Comparison of ENCODE assay signal across 7 mouse cellular contexts in genomic region chr19:58903899-58904327, GRCm38 (mm10). TPM values are rescaled to one million over a fixed set of nuclear protein-coding genes. Genes with fewer than 3 reads are reported as not detected.
DNase-seq lines count a peak whose midpoint lies in the region; ATAC-seq lines count a peak whose summit lies in the region.

No protein-coding gene starts in this region.

- H3K4me2 ChIP-seq in intestine, embryonic 16.5 days (ENCODE audit: low read depth, low read length), result peak overlapping the region; percentile 41
- peak overlapping the region; percentile 49 for H3K4me2 ChIP-seq in midbrain, embryonic 12.5 days (replicated peaks)

- H3K27me3 ChIP-seq in intestine, embryonic 16.5 days (replicated peaks; ENCODE audit: control insufficient read depth, insufficient read depth, low read length), result no peaks in the 10 kb centered on the region
- H3K27me3 ChIP-seq in midbrain, embryonic 12.5 days, result peaks cover 35% of the 10 kb centered on the region

- no peaks in the 10 kb centered on the region for H3K36me3 ChIP-seq in intestine, embryonic 16.5 days (ENCODE audit: control insufficient read depth, insufficient read depth, low read length)
- no peaks in the 10 kb centered on the region for H3K36me3 ChIP-seq in midbrain, embryonic 12.5 days

- H3K27ac ChIP-seq in intestine, embryonic 16.5 days (ENCODE audit: low read length), result peak overlapping the region; percentile 28; the same call in 1 of the 2 replicates
- no peak overlapping the region for H3K27ac ChIP-seq in midbrain, embryonic 12.5 days (replicated peaks)

- ATAC-seq in intestine, embryonic 16.5 days, result peak; percentile 90
- no peak for ATAC-seq in midbrain, embryonic 12.5 days (ENCODE audit: low FRiP score, low read depth)

- no peak overlapping the region for H3K9ac ChIP-seq in intestine, embryonic 16.5 days (ENCODE audit: low read depth, low read length)
- 0 out of 2 replicates have a peak overlapping the region, but pooled peaks have one; percentile 17 for H3K9ac ChIP-seq in midbrain, embryonic 12.5 days (replicated peaks)

- no peaks in the 10 kb centered on the region for H3K9me3 ChIP-seq in intestine, embryonic 16.5 days (ENCODE audit: control insufficient read depth, low read length)
- no peaks in the 10 kb centered on the region for H3K9me3 ChIP-seq in midbrain, embryonic 12.5 days

- H3K4me3 ChIP-seq in intestine, embryonic 16.5 days (ENCODE audit: low read length), result peak overlapping the region; percentile 33
- H3K4me3 ChIP-seq in midbrain, embryonic 12.5 days, result peak overlapping the region; percentile 24

- under 1% methylated on average over 11 of the region's 11 CpGs for WGBS in intestine, embryonic 16.5 days
- 1% methylated on average over 11 of the region's 11 CpGs for WGBS in midbrain, embryonic 12.5 days

- peak; percentile 84 for DNase-seq in adrenal gland, adult 2 months
- peak; percentile 86 for DNase-seq in embryo, embryonic 11 days
- DNase-seq in gastrocnemius, postnatal 4 days (ENCODE audit: low spot score in 2 of 2), result peak; percentile 71 to 85
- peak; percentile 86 for DNase-seq in left cerebral cortex, postnatal 4 days
- peak; percentile 47 for DNase-seq in spleen, adult 12 weeks (ENCODE audit: low spot score)

- intact Hi-C loops in left cerebral cortex, postnatal 4 days (cut with DNase I), result loop anchor here (5.0 to 10.0 kb wide), 3 partner anchors 82 to 139 kb away; no protein-coding TSS in a partner anchor

- H3K4me1 ChIP-seq in intestine, embryonic 16.5 days (ENCODE audit: control insufficient read depth, insufficient read depth, low read length), result no peaks in the 10 kb centered on the region
- peaks cover 2% of the 10 kb centered on the region; the same call in 1 of the 2 replicates for H3K4me1 ChIP-seq in midbrain, embryonic 12.5 days

RNA-seq across cellular contexts. Expression of gene Eno4, which starts 39.3 kb away (rescaled TPM):
- under 1 TPM; 0.26 to 0.55 TPM for total RNA-seq in adrenal gland, adult 2 months (2021)
- polyA plus RNA-seq in adrenal gland, adult 2 months (2012; rRNA removed), result 0.08 and 0.11 TPM in 2 replicates
- total RNA-seq in gastrocnemius, postnatal 4 days (2021), result under 1 TPM in 1 of 2 experiments, not detected in 1; 0.26 TPM
- polyA plus RNA-seq in intestine, embryonic 16.5 days (2015; fragmentation: Nextera tagmentation; extraction: Ambion mirVana), result 0.28 and 0.34 TPM in 2 replicates
- under 1 TPM; 0.58 to 0.62 TPM for total RNA-seq in left cerebral cortex, postnatal 4 days (2021)
- polyA plus RNA-seq in midbrain, embryonic 12.5 days (2016; fragmentation: Nextera tagmentation; extraction: Ambion mirVana), result 0.37 and 0.81 TPM in 2 replicates

RNA-seq across cellular contexts. Expression of gene Hspa12a, which starts 39.5 kb away (rescaled TPM):
- 100 to 1,000 TPM; 108 to 114 TPM for total RNA-seq in adrenal gland, adult 2 months (2021)
- 32.3 and 38.6 TPM in 2 replicates for polyA plus RNA-seq in adrenal gland, adult 2 months (2012; rRNA removed)
- total RNA-seq in gastrocnemius, postnatal 4 days (2021), result 10 to 100 TPM; 19.7 to 22.0 TPM
- 4.2 and 4.7 TPM in 2 replicates for polyA plus RNA-seq in intestine, embryonic 16.5 days (2015; fragmentation: Nextera tagmentation; extraction: Ambion mirVana)
- total RNA-seq in left cerebral cortex, postnatal 4 days (2021), result 100 to 1,000 TPM; 153 to 159 TPM
- polyA plus RNA-seq in midbrain, embryonic 12.5 days (2016; fragmentation: Nextera tagmentation; extraction: Ambion mirVana), result 27.9 and 28.0 TPM in 2 replicates

Comparison
In these comparisons a context has a peak if more than half of its experiments do, and no peak if none do; other contexts are left out.
1. RNA of gene Hspa12a, which starts 39.5 kb away (total RNA-seq): 153 to 159 TPM in left cerebral cortex, postnatal 4 days and 108 to 114 TPM in adrenal gland, adult 2 months; 19.7 to 22.0 TPM in gastrocnemius, postnatal 4 days; every median in the first group is over 4 times any median in the second.
2. Peak in every context shown above with its lines, with median percentiles within 50 percentile points of each other: DNase-seq.